Mouse (Mus musculus) heart, embryonic 11.5 days (tissue): ENCODE results near the gene Gins1. TPM values are rescaled to one million over a fixed set of nuclear protein-coding genes. Genes with fewer than 3 reads are reported as not detected.
A peak's percentile ranks its signal among the peaks of the same experiment; 100 is the strongest.

Experiments used
- ATAC-seq: fragments of 200-750 bp; cut with Nextera tagmentation; replicated peaks from 2 replicates; pipeline ENCODE4 v1.8.0; 2017; ENCODE audit warnings: moderate library complexity; ENCODE audit not compliant: insufficient number of reproducible peaks, low FRiP score, low TSS enrichment
- H3K27ac ChIP-seq: fragments of 300-500 bp; sonication (generic); 2 replicates; pipeline ENCODE4 v1.5.1; 2014; ENCODE audit warnings: mild to moderate bottlenecking, low read depth, low read length
- H3K27me3 ChIP-seq: fragments of 300-500 bp; sonication (generic); 2 replicates; pipeline ENCODE4 v1.6.1; 2014; ENCODE audit warnings: mild to moderate bottlenecking, low read length, mixed read lengths; ENCODE audit not compliant: control insufficient read depth, insufficient read depth
- H3K36me3 ChIP-seq: fragments of 300-500 bp; sonication (generic); 2 replicates; pipeline ENCODE4 v1.6.1; 2014; ENCODE audit warnings: mild to moderate bottlenecking, low read length, moderate library complexity, mixed read lengths; ENCODE audit not compliant: control insufficient read depth, insufficient read depth
- H3K4me1 ChIP-seq: fragments of 300-500 bp; sonication (generic); 2 replicates; pipeline ENCODE4 v1.6.1; 2014; ENCODE audit warnings: low read length; ENCODE audit not compliant: control insufficient read depth, insufficient read depth
- H3K4me2 ChIP-seq: fragments of 300-500 bp; sonication (generic); 2 replicates; pipeline ENCODE4 v1.6.1; 2014; ENCODE audit warnings: mild to moderate bottlenecking, moderate library complexity
- H3K4me3 ChIP-seq: fragments of 300-500 bp; sonication (generic); 2 replicates; pipeline ENCODE4 v1.5.1; 2014; ENCODE audit warnings: low read depth, low read length
- H3K9ac ChIP-seq: fragments of 300-500 bp; sonication (generic); 2 replicates; pipeline ENCODE4 v1.6.1; 2014; ENCODE audit warnings: mild to moderate bottlenecking, low read depth, low read length, moderate library complexity
- H3K9me3 ChIP-seq: fragments of 300-500 bp; sonication (generic); replicated peaks from 2 replicates; pipeline ENCODE4 v1.6.1; 2016; ENCODE audit warnings: low read length; ENCODE audit not compliant: control insufficient read depth
- WGBS: fragments of 180-500 bp; shearing (Covaris S2); extraction: QIAGEN DNeasy Blood & Tissue Kit; methylation state at CpG from one replicate; pipeline ENCODE4 v1.1.7; 2014; ENCODE audit not compliant: insufficient replicate concordance; 5-methylcytosine and 5-hydroxymethylcytosine counted together
- polyA plus RNA-seq: library from polyadenylated mRNA; unstranded; fragments of >200 nt; fragmentation: Nextera tagmentation; extraction: Ambion mirVana; gene quantifications from 2 replicates; pipeline ENCODE4 v1.2.1, GENCODE M21; 2014

Gene Gins1
- polyA plus RNA-seq, 1 experiment from 2014 or later: 37.8 TPM

DNA sequence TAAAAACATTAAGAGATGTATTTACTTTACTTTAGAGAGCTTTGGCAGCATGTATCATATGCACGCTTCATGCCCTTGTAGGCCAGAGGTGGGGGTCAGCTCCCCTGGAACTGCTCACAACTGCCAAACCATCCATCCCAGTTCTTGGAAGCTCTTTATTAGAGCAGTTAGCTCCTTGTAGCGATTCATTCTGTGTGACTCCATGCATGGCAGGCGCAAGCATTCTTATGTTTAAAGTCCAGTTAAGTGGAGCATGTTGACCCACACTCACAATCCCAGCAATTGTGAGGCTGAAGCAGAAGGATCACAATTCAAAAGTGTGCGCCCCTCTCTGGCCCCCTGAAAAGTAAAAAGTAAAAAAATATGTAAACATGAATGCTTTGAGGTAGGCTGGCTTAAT lies 27.6 kb upstream of the Gins1 start:
- H3K36me3 ChIP-seq: no peaks in the 10 kb centered on the region
- H3K9ac ChIP-seq: no peak overlapping the region
- no peak for ATAC-seq
- no peaks in the 10 kb centered on the region for H3K27me3 ChIP-seq
- no peak overlapping the region for H3K4me3 ChIP-seq
- H3K9me3 ChIP-seq: no peaks in the 10 kb centered on the region
- no peak overlapping the region for H3K4me2 ChIP-seq
- no peaks in the 10 kb centered on the region for H3K4me1 ChIP-seq
- 88% methylated on average over 4 of the region's 4 CpGs for WGBS
- H3K27ac ChIP-seq: no peak overlapping the region

DNA sequence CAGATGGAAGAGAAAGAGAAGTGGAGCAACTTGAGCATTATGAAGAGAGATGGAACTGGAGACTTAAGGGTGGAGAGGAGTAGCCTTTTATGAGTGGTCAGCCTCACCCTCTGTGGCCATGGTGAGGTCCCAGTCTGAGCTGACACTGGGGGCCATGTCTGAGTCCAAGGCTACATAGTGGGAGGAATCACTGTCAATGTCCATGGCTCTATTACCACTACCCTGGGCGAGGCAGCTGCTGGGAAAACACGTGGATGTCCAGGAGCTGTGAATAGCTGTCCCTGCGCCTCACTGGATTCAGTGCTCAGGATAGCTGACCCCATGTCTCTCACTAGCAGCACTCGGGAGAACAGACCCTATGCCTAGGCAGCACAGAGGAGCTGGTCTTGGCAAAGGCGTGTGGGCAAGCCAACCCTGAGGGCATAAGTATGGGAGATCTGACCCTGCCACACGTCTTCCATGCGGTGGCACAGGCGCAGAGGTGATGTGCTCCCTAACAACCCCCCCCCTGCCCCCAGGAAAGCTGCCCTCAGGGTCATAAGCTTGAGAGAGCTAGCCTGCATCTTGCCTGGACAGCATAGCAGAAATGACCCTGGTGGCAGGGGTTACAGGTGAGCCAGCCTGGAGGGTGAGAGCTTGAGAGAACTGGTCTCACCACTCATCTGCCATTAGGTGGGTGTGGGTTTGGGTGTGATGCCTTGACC lies 21.0 kb upstream of the Gins1 start:
- no peak overlapping the region for H3K4me3 ChIP-seq
- no peaks in the 10 kb centered on the region for H3K36me3 ChIP-seq
- no peak overlapping the region for H3K9ac ChIP-seq
- H3K4me2 ChIP-seq: no peak overlapping the region
- 85% methylated on average over 8 of the region's 8 CpGs for WGBS
- no peak overlapping the region for H3K27ac ChIP-seq
- H3K27me3 ChIP-seq: no peaks in the 10 kb centered on the region
- ATAC-seq: 0 out of 2 replicates have a peak, but pooled peaks have one; percentile 29
- no peaks in the 10 kb centered on the region for H3K9me3 ChIP-seq
- 0 out of 2 replicates have a peak, but pooled peaks cover 6% of the 10 kb centered on the region for H3K4me1 ChIP-seq

DNA sequence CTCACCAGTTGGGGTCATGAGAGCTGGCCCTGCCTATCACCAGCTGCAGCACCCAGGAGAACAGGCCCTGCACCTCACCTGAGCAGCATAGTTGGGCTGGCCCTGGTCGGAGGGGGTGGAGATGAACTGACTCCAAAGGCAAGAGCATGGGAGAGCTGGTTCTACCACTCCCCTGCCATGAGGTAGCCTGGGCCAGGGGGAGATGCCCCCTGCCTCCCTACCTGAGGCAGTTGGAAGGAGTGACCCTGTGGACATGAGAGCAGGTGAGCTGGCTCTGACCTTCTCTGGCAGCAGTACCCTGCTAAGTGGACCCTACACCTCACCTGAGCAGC lies 20.5 kb upstream of the Gins1 start:
- Histone ChIP-seq H3K27ac (no peak overlapping the region), H3K4me2 (no peak overlapping the region), H3K4me3 (no peak overlapping the region), H3K27me3 (no peaks in the 10 kb centered on the region), H3K4me1 (0 out of 2 replicates have a peak, but pooled peaks cover 6% of the 10 kb centered on the region), H3K36me3 (no peaks in the 10 kb centered on the region), H3K9ac (no peak overlapping the region), H3K9me3 (no peaks in the 10 kb centered on the region)
- WGBS: 95% methylated on average over 1 of the region's 1 CpGs
- 0 out of 2 replicates have a peak, but pooled peaks have one; percentile 24 for ATAC-seq

DNA sequence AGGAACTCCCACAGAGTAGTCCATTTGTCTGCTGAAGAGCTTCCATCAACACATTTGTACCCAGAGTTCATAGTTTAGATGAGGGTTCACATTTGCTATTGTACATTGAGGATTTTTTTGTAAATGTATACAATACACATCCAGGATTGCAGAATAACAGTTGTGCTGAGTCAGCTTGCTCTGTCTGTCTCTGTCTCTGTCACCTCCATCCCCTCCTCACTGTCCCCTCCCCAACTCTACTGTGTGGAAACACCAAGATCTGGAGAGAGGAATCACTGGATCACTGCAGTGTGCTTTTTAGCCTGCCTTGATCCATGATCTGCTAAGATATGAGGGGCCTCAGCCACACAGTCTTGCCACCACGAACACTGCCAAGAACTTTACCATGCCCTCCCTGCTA lies 19.4 kb upstream of the Gins1 start:
- Histone ChIP-seq H3K9ac (no peak overlapping the region), H3K9me3 (no peaks in the 10 kb centered on the region), H3K27me3 (no peaks in the 10 kb centered on the region), H3K4me2 (no peak overlapping the region), H3K27ac (no peak overlapping the region), H3K4me1 (0 out of 2 replicates have a peak, but pooled peaks cover 6% of the 10 kb centered on the region), H3K4me3 (no peak overlapping the region), H3K36me3 (no peaks in the 10 kb centered on the region)
- WGBS: 73% methylated on average over 1 of the region's 1 CpGs
- ATAC-seq: no peak

DNA sequence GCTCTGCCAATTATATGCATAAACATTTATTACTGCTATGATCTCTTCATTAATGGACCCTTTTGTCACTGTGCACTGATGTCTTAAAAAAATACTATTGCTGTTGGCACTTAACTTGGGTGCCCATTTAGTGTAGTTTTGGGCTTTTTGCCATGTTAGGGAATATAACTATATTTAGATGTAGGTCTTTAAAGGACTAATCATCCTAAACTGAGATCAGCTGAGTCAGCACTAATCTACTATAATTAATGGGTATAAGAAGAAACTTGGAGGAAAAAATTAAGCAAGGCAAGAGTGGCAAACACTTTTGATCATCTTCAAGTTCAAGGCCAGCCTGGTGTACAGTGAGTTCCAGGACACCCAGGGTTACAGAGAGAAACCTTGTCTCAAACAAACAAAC lies 18.9 kb upstream of the Gins1 start:
- ATAC-seq: no peak
- no peaks in the 10 kb centered on the region for H3K36me3 ChIP-seq
- no peaks in the 10 kb centered on the region for H3K9me3 ChIP-seq
- no peak overlapping the region for H3K4me3 ChIP-seq
- no peak overlapping the region for H3K27ac ChIP-seq
- H3K4me2 ChIP-seq: no peak overlapping the region
- no peak overlapping the region for H3K9ac ChIP-seq
- 0 out of 2 replicates have a peak, but pooled peaks cover 6% of the 10 kb centered on the region for H3K4me1 ChIP-seq
- H3K27me3 ChIP-seq: no peaks in the 10 kb centered on the region

DNA sequence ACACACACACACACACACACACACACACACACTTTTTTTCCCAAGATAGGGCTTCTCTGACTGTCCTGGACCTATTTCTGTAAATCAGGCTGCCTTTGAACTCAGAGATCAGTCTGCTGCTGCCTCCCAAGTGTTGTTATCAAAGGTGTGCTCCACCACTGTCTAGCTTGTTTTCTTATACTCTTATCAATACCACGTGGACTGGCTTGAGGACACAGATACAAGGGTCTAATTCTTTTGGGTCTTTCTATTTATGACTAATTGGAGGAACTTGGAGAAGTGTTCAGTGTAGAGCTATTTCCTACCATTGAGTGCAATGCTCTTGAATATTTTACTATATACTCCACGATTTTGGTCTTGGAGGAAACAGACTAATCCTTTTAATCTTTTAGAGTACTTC lies 17.8 kb upstream of the Gins1 start:
- Histone ChIP-seq H3K27ac (no peak overlapping the region), H3K4me1 (0 out of 2 replicates have a peak, but pooled peaks cover 6% of the 10 kb centered on the region), H3K9me3 (no peaks in the 10 kb centered on the region), H3K27me3 (no peaks in the 10 kb centered on the region), H3K4me2 (no peak overlapping the region), H3K9ac (no peak overlapping the region), H3K36me3 (no peaks in the 10 kb centered on the region), H3K4me3 (no peak overlapping the region)
- no peak for ATAC-seq
- WGBS: 45% methylated on average over 2 of the region's 2 CpGs

DNA sequence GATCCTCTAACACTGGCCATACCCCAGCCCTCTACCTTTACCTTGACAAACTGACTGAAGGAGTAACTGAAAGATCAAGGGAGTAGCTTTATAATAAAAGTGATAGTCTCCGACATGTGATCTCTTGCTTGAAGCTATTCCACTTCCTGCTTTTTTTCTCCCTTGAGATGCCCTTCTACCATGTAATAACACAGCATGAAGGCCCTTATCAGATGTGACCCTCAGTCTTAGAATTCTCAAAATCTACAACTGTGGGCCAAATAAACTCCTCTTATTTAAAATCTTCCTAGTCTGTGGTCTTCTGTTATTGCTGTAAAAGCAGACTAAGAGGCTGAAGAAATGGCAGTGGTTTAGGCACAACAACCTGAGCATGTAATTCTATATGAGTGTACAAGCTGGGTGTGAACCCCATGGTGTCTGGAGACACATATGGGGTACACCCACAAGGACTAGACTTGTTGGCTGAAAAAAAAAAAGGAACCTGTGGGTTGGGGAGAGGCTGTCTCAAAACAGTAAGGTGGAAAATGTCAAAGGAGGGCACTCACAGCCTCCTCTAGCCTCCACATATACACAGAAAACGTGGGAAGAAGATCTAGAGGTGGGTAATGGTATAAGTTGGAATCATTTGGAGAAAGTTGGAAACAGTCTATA lies 10.5 kb upstream of the Gins1 start:
- no peak for ATAC-seq
- no peak overlapping the region for H3K27ac ChIP-seq
- H3K9me3 ChIP-seq: no peaks in the 10 kb centered on the region
- 88% methylated on average over 2 of the region's 2 CpGs for WGBS
- no peaks in the 10 kb centered on the region for H3K36me3 ChIP-seq
- H3K9ac ChIP-seq: no peak overlapping the region
- no peaks in the 10 kb centered on the region for H3K4me1 ChIP-seq
- H3K4me2 ChIP-seq: no peak overlapping the region
- no peak overlapping the region for H3K4me3 ChIP-seq
- H3K27me3 ChIP-seq: no peaks in the 10 kb centered on the region

DNA sequence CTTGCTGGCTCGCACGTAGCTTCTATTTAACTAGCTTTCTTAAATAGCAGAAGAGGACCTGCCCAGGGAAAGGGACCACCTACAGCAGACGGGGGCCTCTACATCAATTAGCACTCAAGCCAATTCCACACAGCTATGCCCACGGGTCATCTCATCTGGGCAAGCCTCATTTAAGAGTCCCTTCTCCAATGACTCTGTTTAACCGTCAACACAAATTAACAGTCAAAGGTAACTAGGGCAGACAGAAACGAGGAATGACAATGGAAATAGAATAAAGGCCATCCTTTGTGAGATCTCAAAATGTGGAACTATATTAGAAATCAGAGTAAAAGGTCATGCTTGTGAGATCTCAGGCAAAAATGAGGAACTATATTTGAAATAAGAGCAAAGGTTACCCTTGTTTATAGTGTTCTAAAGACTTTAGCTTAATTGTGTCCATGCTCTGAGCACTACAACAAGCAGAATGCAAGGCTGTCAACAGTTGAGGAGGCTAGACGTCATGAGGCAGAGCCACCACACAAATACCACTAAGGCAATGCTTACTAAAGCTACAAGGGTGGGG lies 9.4 kb upstream of the Gins1 start:
- no peak overlapping the region for H3K4me3 ChIP-seq
- H3K9me3 ChIP-seq: no peaks in the 10 kb centered on the region
- no peak overlapping the region for H3K27ac ChIP-seq
- 82% methylated on average over 7 of the region's 7 CpGs for WGBS
- H3K9ac ChIP-seq: no peak overlapping the region
- no peak for ATAC-seq
- H3K4me2 ChIP-seq: no peak overlapping the region
- H3K27me3 ChIP-seq: no peaks in the 10 kb centered on the region
- H3K4me1 ChIP-seq: no peaks in the 10 kb centered on the region
- H3K36me3 ChIP-seq: no peaks in the 10 kb centered on the region
